Mouse (Mus musculus) heart, embryonic 11.5 days (tissue): Measurements from ENCODE around the gene Zc3hav1l. TPM values are rescaled to one million over a fixed set of nuclear protein-coding genes. Genes with fewer than 3 reads are reported as not detected.

ENCODE experiments used
- ATAC-seq: fragments of 200-750 bp; cut with Nextera tagmentation; replicated peaks from 2 replicates; pipeline ENCODE4 v1.8.0; 2017; ENCODE audit warnings: moderate library complexity; ENCODE audit not compliant: insufficient number of reproducible peaks, low FRiP score, low TSS enrichment
- H3K27ac ChIP-seq: fragments of 300-500 bp; sonication (generic); 2 replicates; pipeline ENCODE4 v1.5.1; 2014; ENCODE audit warnings: mild to moderate bottlenecking, low read depth, low read length
- H3K27me3 ChIP-seq: fragments of 300-500 bp; sonication (generic); 2 replicates; pipeline ENCODE4 v1.6.1; 2014; ENCODE audit warnings: mild to moderate bottlenecking, low read length, mixed read lengths; ENCODE audit not compliant: control insufficient read depth, insufficient read depth
- H3K36me3 ChIP-seq: fragments of 300-500 bp; sonication (generic); 2 replicates; pipeline ENCODE4 v1.6.1; 2014; ENCODE audit warnings: mild to moderate bottlenecking, low read length, moderate library complexity, mixed read lengths; ENCODE audit not compliant: control insufficient read depth, insufficient read depth
- H3K4me1 ChIP-seq: fragments of 300-500 bp; sonication (generic); 2 replicates; pipeline ENCODE4 v1.6.1; 2014; ENCODE audit warnings: low read length; ENCODE audit not compliant: control insufficient read depth, insufficient read depth
- H3K4me2 ChIP-seq: fragments of 300-500 bp; sonication (generic); 2 replicates; pipeline ENCODE4 v1.6.1; 2014; ENCODE audit warnings: mild to moderate bottlenecking, moderate library complexity
- H3K4me3 ChIP-seq: fragments of 300-500 bp; sonication (generic); 2 replicates; pipeline ENCODE4 v1.5.1; 2014; ENCODE audit warnings: low read depth, low read length
- H3K9ac ChIP-seq: fragments of 300-500 bp; sonication (generic); 2 replicates; pipeline ENCODE4 v1.6.1; 2014; ENCODE audit warnings: mild to moderate bottlenecking, low read depth, low read length, moderate library complexity
- H3K9me3 ChIP-seq: fragments of 300-500 bp; sonication (generic); replicated peaks from 2 replicates; pipeline ENCODE4 v1.6.1; 2016; ENCODE audit warnings: low read length; ENCODE audit not compliant: control insufficient read depth
- WGBS: fragments of 180-500 bp; shearing (Covaris S2); extraction: QIAGEN DNeasy Blood & Tissue Kit; methylation state at CpG from one replicate; pipeline ENCODE4 v1.1.7; 2014; ENCODE audit not compliant: insufficient replicate concordance; 5-methylcytosine and 5-hydroxymethylcytosine counted together
- polyA plus RNA-seq: library from polyadenylated mRNA; unstranded; fragments of >200 nt; fragmentation: Nextera tagmentation; extraction: Ambion mirVana; gene quantifications from 2 replicates; pipeline ENCODE4 v1.2.1, GENCODE M21; 2014

Gene Zc3hav1l
- 10.4 and 11.6 TPM in 2 replicates for polyA plus RNA-seq

DNA sequence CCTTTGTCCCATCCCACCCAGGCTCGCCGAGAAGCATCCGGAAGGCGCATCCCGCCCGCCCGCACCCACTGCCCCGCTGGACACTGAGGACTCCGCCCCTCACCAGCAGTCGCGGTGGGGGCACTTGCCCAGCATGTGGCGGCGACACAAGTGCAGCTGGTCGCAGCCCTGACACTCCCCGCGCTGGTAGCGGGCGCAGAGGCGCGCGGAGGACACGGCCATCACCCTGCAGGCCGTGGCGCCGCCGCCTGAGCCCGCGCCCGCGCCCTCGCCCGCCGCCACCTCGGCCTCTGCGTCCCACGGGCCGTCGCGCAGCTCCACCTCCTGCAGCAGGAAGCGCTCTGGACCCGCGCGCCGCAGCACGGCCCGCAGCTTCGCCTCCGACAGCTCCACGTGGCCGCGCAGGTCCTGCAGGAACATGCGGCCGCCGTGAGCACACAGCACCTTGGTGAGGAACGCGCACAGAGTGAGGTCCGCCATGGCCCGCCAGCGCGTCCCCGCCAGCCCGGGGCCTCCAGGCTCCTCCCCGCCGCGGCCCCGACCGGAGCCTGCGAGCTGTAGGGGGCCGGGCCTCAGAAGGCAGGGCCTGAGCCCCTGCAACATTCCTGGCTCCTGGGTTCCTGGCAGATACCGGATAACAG, at the start of gene Zc3hav1l:
TSS of gene Zc3hav1l (minus strand) at position 499 of the 641 bp plus-strand sequence.
- under 1% methylated on average over 63 of the region's 70 CpGs for WGBS
- no peaks in the 10 kb centered on the region for H3K27me3 ChIP-seq
- peaks cover 18% of the 10 kb centered on the region for H3K36me3 ChIP-seq
- H3K27ac ChIP-seq, result peak within 1 kb of the TSS; percentile 97
- H3K4me2 ChIP-seq, result peak within 1 kb of the TSS; percentile 76
- 0 out of 2 replicates have a peak, but pooled peaks cover 3% of the 10 kb centered on the region for H3K9me3 ChIP-seq
- H3K9ac ChIP-seq, result peak within 1 kb of the TSS; percentile 98
- peak; percentile 97 for ATAC-seq
- peak within 1 kb of the TSS; percentile 86 for H3K4me3 ChIP-seq
- peaks cover 6% of the 10 kb centered on the region; the same call in 1 of the 2 replicates for H3K4me1 ChIP-seq

DNA sequence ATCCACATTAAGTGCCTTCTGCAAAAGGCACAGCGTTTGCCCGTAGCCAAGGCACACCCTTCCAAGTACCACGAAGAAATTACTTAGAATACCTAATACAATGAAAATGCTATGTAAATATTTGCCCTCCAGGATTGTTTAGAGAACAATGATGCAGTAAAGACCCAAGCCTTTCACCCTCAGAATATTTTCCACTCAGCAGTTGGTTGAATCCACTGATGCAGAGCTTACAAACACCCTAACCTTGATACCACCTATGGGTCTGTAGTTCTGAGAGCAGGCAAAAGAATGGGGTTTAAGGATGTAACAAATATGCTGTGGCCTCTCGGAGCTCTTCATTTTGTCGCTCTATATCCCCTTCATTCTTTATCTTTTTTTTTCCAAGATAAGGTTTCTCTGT, 48.8 kb upstream of the Zc3hav1l start:
- H3K4me2 ChIP-seq, result no peak overlapping the region
- 66% methylated on average over 5 of the region's 5 CpGs for WGBS
- H3K4me1 ChIP-seq, result peaks cover 4% of the 10 kb centered on the region; the same call in 1 of the 2 replicates
- no peak overlapping the region for H3K4me3 ChIP-seq
- peaks cover 6% of the 10 kb centered on the region for H3K27me3 ChIP-seq
- no peak overlapping the region for H3K9ac ChIP-seq
- no peak overlapping the region for H3K27ac ChIP-seq
- no peak for ATAC-seq
- H3K36me3 ChIP-seq, result no peaks in the 10 kb centered on the region
- H3K9me3 ChIP-seq, result no peaks in the 10 kb centered on the region

DNA sequence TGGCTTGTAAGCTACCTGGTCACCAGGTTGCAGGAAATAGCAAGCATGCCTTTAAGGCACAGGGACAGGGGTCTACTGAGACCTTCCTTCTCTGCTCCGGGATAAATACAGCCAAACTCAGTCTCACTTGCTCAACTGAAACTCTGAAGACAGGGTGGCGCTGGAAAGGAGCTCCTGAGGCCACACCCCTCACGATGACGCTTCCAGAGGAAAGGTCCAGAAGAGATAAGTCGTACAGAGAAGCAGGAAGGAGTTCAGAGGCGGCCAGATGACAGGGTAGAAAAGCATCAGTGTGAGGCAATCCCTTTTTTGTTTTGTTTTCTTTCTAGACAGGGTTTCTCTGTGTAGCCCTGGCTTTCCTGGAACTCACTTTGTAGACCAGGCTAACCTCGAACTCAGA, 46.7 kb upstream of the Zc3hav1l start:
- peak; percentile 81 for ATAC-seq
- H3K9ac ChIP-seq, result no peak overlapping the region
- no peaks in the 10 kb centered on the region for H3K9me3 ChIP-seq
- no peak overlapping the region for H3K4me3 ChIP-seq
- 25% methylated on average over 7 of the region's 7 CpGs for WGBS
- peak overlapping the region; percentile 62 for H3K27ac ChIP-seq
- peaks cover 14% of the 10 kb centered on the region for H3K4me1 ChIP-seq
- H3K36me3 ChIP-seq, result no peaks in the 10 kb centered on the region
- no peaks in the 10 kb centered on the region for H3K27me3 ChIP-seq
- H3K4me2 ChIP-seq, result peak overlapping the region; percentile 27; the same call in 1 of the 2 replicates

DNA sequence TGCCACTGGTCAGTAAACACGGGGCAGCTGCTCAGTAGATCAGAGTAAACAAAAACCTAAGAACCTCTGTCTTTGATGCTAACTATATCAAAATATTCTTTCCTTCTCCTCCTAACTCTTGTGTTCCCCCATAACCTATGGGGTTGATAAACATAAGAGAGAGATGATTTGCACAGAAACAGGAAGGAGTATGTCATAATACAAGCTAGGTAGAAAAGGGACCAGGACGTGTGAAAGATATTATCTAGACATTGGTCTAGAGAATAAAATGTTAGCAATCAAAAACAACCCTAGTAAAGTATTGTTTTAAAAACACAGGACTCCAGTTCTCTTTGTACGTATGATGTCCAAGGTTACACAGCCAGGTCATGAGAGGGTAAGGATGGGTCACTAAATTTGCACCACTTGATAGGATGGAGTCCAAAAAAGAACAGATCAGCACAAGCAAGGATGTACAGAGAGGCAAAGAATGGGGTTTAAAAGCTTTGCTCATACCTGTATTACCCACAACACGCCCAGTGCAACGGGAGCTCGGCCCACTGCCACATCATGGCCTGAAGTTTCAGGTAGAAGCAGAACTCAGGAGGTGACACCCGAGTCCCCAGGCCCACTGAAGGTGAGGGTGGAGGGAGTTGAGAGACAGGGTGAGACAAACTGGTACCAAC, 45.1 kb upstream of the Zc3hav1l start:
- no peak overlapping the region for H3K27ac ChIP-seq
- ATAC-seq, result no peak
- H3K9ac ChIP-seq, result no peak overlapping the region
- H3K27me3 ChIP-seq, result no peaks in the 10 kb centered on the region
- H3K4me1 ChIP-seq, result peaks cover 14% of the 10 kb centered on the region
- WGBS, result 79% methylated on average over 7 of the region's 7 CpGs
- no peak overlapping the region for H3K4me3 ChIP-seq
- H3K36me3 ChIP-seq, result no peaks in the 10 kb centered on the region
- H3K9me3 ChIP-seq, result no peaks in the 10 kb centered on the region
- peak overlapping the region; percentile 11; the same call in 1 of the 2 replicates for H3K4me2 ChIP-seq

DNA sequence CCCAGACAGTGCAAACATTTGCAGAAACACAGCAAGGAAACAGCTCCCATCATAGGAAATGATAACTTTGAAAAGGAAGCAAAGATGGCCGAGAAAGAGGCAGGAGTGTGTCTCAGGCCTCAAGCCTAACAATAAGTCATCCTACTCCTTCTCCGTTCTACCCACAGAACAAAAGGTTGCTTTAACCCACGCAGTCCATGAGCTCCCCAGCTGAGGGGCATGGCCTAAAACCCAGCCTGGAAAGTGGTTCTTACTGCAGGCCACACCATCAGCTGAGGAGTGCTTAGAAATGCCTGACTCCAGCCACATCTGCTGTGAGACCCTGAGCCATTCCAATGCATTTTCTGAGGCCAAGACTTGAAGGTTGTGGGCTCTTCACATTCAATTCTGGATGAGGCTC, 44.5 kb upstream of the Zc3hav1l start:
- WGBS, result 60% methylated on average over 3 of the region's 3 CpGs
- H3K9me3 ChIP-seq, result no peaks in the 10 kb centered on the region
- no peak for ATAC-seq
- H3K9ac ChIP-seq, result no peak overlapping the region
- H3K36me3 ChIP-seq, result no peaks in the 10 kb centered on the region
- H3K27ac ChIP-seq, result peak overlapping the region; percentile 70
- no peak overlapping the region for H3K4me3 ChIP-seq
- no peaks in the 10 kb centered on the region for H3K27me3 ChIP-seq
- H3K4me2 ChIP-seq, result peak overlapping the region; percentile 46
- peaks cover 14% of the 10 kb centered on the region for H3K4me1 ChIP-seq

DNA sequence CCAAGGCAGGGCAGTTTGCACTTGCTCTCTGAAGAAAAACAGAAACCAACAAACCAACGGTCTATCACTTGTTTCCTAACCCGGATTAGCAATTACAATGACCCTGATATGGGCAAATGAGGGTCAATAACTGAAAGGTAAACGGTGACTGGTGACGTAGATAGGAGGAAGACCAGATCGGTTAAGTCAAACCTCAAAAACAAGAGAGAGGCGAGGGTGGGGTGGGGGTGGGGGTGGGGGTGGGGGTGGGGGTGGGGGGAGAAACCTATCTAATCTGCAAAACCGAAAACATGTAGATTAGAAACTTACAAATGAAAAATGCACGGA, 43.6 kb upstream of the Zc3hav1l start:
- H3K4me1 ChIP-seq, result peaks cover 14% of the 10 kb centered on the region
- no peaks in the 10 kb centered on the region for H3K9me3 ChIP-seq
- no peak for ATAC-seq
- H3K36me3 ChIP-seq, result no peaks in the 10 kb centered on the region
- H3K9ac ChIP-seq, result peak overlapping the region; percentile 13; the same call in 1 of the 2 replicates
- peak overlapping the region; percentile 22; the same call in 1 of the 2 replicates for H3K4me3 ChIP-seq
- no peaks in the 10 kb centered on the region for H3K27me3 ChIP-seq
- 38% methylated on average over 8 of the region's 8 CpGs for WGBS
- H3K4me2 ChIP-seq, result peak overlapping the region; percentile 50
- peak overlapping the region; percentile 82 for H3K27ac ChIP-seq

DNA sequence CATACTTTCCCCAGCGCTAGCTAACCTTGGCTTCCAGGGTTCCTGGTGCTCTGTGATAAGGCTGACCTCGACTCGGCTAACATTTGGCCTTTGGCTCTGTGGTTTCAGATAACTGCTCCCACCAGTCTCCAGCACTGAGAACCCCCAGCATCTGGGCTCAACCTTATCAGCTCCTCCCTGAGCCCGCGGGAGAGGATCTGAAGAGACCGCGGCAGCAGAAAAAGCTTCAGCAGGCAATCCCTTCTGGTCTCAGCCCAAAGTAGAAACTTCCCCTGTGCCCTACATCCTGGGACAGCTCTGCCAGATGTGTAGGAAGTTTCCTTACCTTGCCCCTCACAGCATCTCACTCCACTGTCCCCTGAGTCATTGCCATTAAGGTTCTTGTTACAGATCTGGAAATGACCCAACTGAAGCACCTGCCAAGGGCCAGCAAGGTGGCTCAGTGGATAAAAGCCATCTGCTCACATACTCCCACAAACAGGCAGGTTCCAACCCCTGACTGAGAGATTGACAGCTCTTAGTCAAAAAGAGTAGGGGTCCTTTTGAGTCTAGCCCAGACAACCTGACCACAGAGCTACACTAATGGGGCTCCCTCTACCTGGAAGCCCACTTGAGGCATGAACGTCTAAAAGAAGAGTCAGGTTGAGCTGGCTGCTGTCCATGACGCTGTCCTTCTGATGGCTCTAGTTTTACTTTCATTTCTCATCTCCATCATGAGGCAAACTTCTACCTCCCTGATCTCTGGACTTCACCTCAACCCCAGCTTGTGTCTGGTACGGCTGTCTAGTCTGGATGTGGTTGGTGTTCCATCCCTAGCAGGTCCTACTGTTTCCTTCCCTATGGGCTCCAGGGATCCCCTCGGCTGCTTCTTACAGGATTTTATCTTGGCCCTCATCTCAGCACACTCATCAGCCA, 42.9 kb upstream of the Zc3hav1l start:
- H3K27ac ChIP-seq, result peak overlapping the region; percentile 82
- H3K4me3 ChIP-seq, result peak overlapping the region; percentile 22; the same call in 1 of the 2 replicates
- H3K9ac ChIP-seq, result peak overlapping the region; percentile 13; the same call in 1 of the 2 replicates
- no peaks in the 10 kb centered on the region for H3K27me3 ChIP-seq
- H3K9me3 ChIP-seq, result no peaks in the 10 kb centered on the region
- peak overlapping the region; percentile 50 for H3K4me2 ChIP-seq
- WGBS, result 16% methylated on average over 11 of the region's 11 CpGs
- H3K4me1 ChIP-seq, result peaks cover 14% of the 10 kb centered on the region
- H3K36me3 ChIP-seq, result no peaks in the 10 kb centered on the region
- ATAC-seq, result peak; percentile 89

DNA sequence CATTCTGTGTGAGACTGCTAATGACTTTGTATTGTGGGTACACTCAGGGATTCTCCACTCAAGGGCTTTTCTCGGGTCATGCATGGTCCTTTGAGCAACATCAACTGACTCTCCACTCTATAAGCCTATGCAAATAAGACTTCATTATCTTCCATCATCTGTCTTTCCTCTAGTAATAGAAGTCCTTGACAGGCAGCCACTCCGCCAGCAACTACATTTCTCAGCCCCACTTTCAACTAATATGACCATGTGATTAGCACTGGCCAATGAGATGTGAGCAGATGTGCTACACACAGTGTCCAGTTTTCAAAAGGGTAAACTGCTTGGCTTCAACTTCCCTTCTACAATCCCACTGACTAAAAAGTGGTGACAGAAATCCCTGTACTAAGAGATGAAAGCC, 40.0 kb upstream of the Zc3hav1l start:
- 70% methylated on average over 2 of the region's 2 CpGs for WGBS
- Histone ChIP-seq H3K4me3 (no peak overlapping the region), H3K9me3 (no peaks in the 10 kb centered on the region), H3K36me3 (no peaks in the 10 kb centered on the region), H3K9ac (no peak overlapping the region), H3K27ac (no peak overlapping the region), H3K4me1 (peaks cover 14% of the 10 kb centered on the region), H3K27me3 (no peaks in the 10 kb centered on the region), H3K4me2 (no peak overlapping the region)
- no peak for ATAC-seq
